Mouse (Mus musculus) kidney, embryonic 15.5 days (tissue): ENCODE results near the gene Trim12c. TPM values are rescaled to one million over a fixed set of nuclear protein-coding genes. Genes with fewer than 3 reads are reported as not detected.
"Not testable (repeated sequence)": the region's sequence is repeated elsewhere in the genome, so short reads cannot be mapped to it uniquely, and the experiment has no call there.

Experiments used
- ATAC-seq: fragments of 200-750 bp; cut with Nextera tagmentation; replicated peaks from 2 replicates; pipeline ENCODE4 v1.8.0; 2017; ENCODE audit warnings: moderate TSS enrichment; ENCODE audit not compliant: low FRiP score
- H3K27ac ChIP-seq: fragments of 300-500 bp; sonication (generic); 2 replicates; pipeline ENCODE4 v1.5.1; 2015; ENCODE audit warnings: mild to moderate bottlenecking, inconsistent platforms
- H3K27me3 ChIP-seq: fragments of 300-500 bp; sonication (generic); 2 replicates; pipeline ENCODE4 v1.6.1; 2015; ENCODE audit warnings: inconsistent platforms
- H3K36me3 ChIP-seq: fragments of 300-500 bp; sonication (generic); 2 replicates; pipeline ENCODE4 v1.6.1; 2015; ENCODE audit warnings: inconsistent platforms
- H3K4me1 ChIP-seq: fragments of 300-500 bp; sonication (generic); 2 replicates; pipeline ENCODE4 v1.6.1; 2015; ENCODE audit warnings: inconsistent platforms
- H3K4me2 ChIP-seq: fragments of 300-500 bp; sonication (generic); 2 replicates; pipeline ENCODE4 v1.6.1; 2015; ENCODE audit warnings: moderate library complexity, mild to moderate bottlenecking, inconsistent platforms
- H3K4me3 ChIP-seq: fragments of 300-500 bp; sonication (generic); replicated peaks from 2 replicates; pipeline ENCODE4 v1.5.1; 2015; ENCODE audit warnings: mild to moderate bottlenecking, inconsistent platforms
- H3K9ac ChIP-seq: fragments of 300-500 bp; sonication (generic); 2 replicates; pipeline ENCODE4 v1.6.1; 2015; ENCODE audit warnings: mild to moderate bottlenecking, inconsistent platforms
- H3K9me3 ChIP-seq: fragments of 300-500 bp; sonication (generic); replicated peaks from 2 replicates; pipeline ENCODE4 v1.6.1; 2016; ENCODE audit warnings: inconsistent platforms
- WGBS: fragments of 180-500 bp; shearing (Covaris S2); methylation state at CpG from one replicate; pipeline ENCODE4 v1.1.7; 2015; ENCODE audit warnings: mixed read lengths; 5-methylcytosine and 5-hydroxymethylcytosine counted together
- polyA plus RNA-seq: library from polyadenylated mRNA; unstranded; fragments of >200 nt; fragmentation: Nextera tagmentation; extraction: Ambion mirVana; gene quantifications from 2 replicates; pipeline ENCODE4 v1.2.1, GENCODE M21; 2015

The Trim12c gene
- polyA plus RNA-seq, result 2.2 and 2.3 TPM in 2 replicates

GRCm38 (mm10) chr7:104352717-104353599 lies at the start of gene Trim12c:
Gene Trim12c (minus strand): TSS chr7:104353362.
- H3K27ac ChIP-seq, result peak within 1 kb of the TSS; percentile 70
- ATAC-seq, result peak; percentile 100
- peak within 1 kb of the TSS; percentile 52 for H3K4me3 ChIP-seq
- 0 out of 2 replicates have a peak, but pooled peaks cover 5% of the 10 kb centered on the region for H3K4me1 ChIP-seq
- no peaks in the 10 kb centered on the region for H3K27me3 ChIP-seq
- WGBS, result 3% methylated on average over 14 of the region's 14 CpGs
- no peaks in the 10 kb centered on the region for H3K9me3 ChIP-seq
- peak within 1 kb of the TSS; percentile 29; the same call in 1 of the 2 replicates for H3K9ac ChIP-seq
- H3K4me2 ChIP-seq, result peak within 1 kb of the TSS; percentile 61
- no peaks in the 10 kb centered on the region for H3K36me3 ChIP-seq

GRCm38 (mm10) chr7:104401140-104401539 lies 48.0 kb upstream of the Trim12c start:
- no peak; the same call in 1 of the 2 replicates for ATAC-seq
- H3K9ac ChIP-seq, result no peak overlapping the region

GRCm38 (mm10) chr7:104400698-104401097 lies 47.5 kb upstream of the Trim12c start, which contains the start of gene Trim30c:
Gene Trim30c (minus strand): TSS chr7:104400837.
- Histone ChIP-seq H3K9me3 (no peaks in the 10 kb centered on the region), H3K4me1 (no peaks in the 10 kb centered on the region), H3K27ac (no peak within 1 kb of the TSS), H3K36me3 (no peaks in the 10 kb centered on the region), H3K27me3 (no peaks in the 10 kb centered on the region), H3K4me3 (no peak within 1 kb of the TSS), H3K9ac (no peak within 1 kb of the TSS), H3K4me2 (no peak within 1 kb of the TSS)
- ATAC-seq, result no peak
- 97% methylated on average over 1 of the region's 1 CpGs for WGBS

More at GRCm38 (mm10) chr7:104401140-104401539, 48.0 kb upstream of the Trim12c start:
- Histone ChIP-seq H3K27me3 (no peaks in the 10 kb centered on the region), H3K4me2 (no peak overlapping the region), H3K4me3 (no peak overlapping the region), H3K9me3 (no peaks in the 10 kb centered on the region), H3K4me1 (no peaks in the 10 kb centered on the region), H3K36me3 (no peaks in the 10 kb centered on the region), H3K27ac (no peak overlapping the region)

- H3K4me2 ChIP-seq, result no peak overlapping the region
- no peaks in the 10 kb centered on the region for H3K36me3 ChIP-seq
- no peak overlapping the region for H3K4me3 ChIP-seq
- H3K4me1 ChIP-seq, result no peaks in the 10 kb centered on the region
- H3K27me3 ChIP-seq, result no peaks in the 10 kb centered on the region
- WGBS, result 82% methylated on average over 1 of the region's 1 CpGs
- H3K27ac ChIP-seq, result no peak overlapping the region
- no peak overlapping the region for H3K9ac ChIP-seq
- no peak for ATAC-seq
- H3K9me3 ChIP-seq, result no peaks in the 10 kb centered on the region
Measured at GRCm38 (mm10) chr7:104398492-104398891, 45.3 kb upstream of the Trim12c start.

GRCm38 (mm10) chr7:104369736-104370414 lies 16.7 kb upstream of the Trim12c start, which contains the start of gene Trim30b:
Gene Trim30b (minus strand): TSS chr7:104369884.
- no peak; the same call in 1 of the 2 replicates for ATAC-seq
- H3K9ac ChIP-seq, result no peak within 1 kb of the TSS
- 59% methylated on average over 1 of the region's 1 CpGs for WGBS
- H3K4me3 ChIP-seq, result no peak within 1 kb of the TSS
- no peaks in the 10 kb centered on the region for H3K36me3 ChIP-seq
- no peak within 1 kb of the TSS for H3K4me2 ChIP-seq
- no peaks in the 10 kb centered on the region for H3K9me3 ChIP-seq
- H3K4me1 ChIP-seq, result no peaks in the 10 kb centered on the region
- no peak within 1 kb of the TSS for H3K27ac ChIP-seq
- no peaks in the 10 kb centered on the region for H3K27me3 ChIP-seq

GRCm38 (mm10) chr7:104366339-104366738 lies 13.2 kb upstream of the Trim12c start:
- Histone ChIP-seq H3K9ac (no peak overlapping the region), H3K9me3 (no peaks in the 10 kb centered on the region), H3K4me2 (no peak overlapping the region), H3K4me3 (no peak overlapping the region), H3K27me3 (no peaks in the 10 kb centered on the region), H3K4me1 (no peaks in the 10 kb centered on the region), H3K27ac (no peak overlapping the region), H3K36me3 (no peaks in the 10 kb centered on the region)
- ATAC-seq, result no peak

- Histone ChIP-seq H3K36me3 (no peaks in the 10 kb centered on the region), H3K9me3 (no peaks in the 10 kb centered on the region), H3K27ac (0 out of 2 replicates have a peak overlapping the region, but pooled peaks have one; percentile 49)
Measured at GRCm38 (mm10) chr7:104353600-104353967, 422 bp upstream of the Trim12c start.

GRCm38 (mm10) chr7:104348043-104348442 lies 5.1 kb downstream of the Trim12c start:
- H3K4me1 ChIP-seq, H3K36me3 ChIP-seq, H3K27me3 ChIP-seq, H3K9ac ChIP-seq, H3K9me3 ChIP-seq, H3K27ac ChIP-seq, H3K4me2 ChIP-seq, ATAC-seq, H3K4me3 ChIP-seq: not testable (repeated sequence)
- WGBS, result 87% methylated on average over 4 of the region's 4 CpGs

More at GRCm38 (mm10) chr7:104353600-104353967, 422 bp upstream of the Trim12c start:
- H3K4me3 ChIP-seq, result peak overlapping the region; percentile 52; the same call in 1 of the 2 replicates
- WGBS, result 84% methylated on average over 2 of the region's 2 CpGs
- H3K9ac ChIP-seq, result no peak overlapping the region
- peak overlapping the region; percentile 61 for H3K4me2 ChIP-seq
- ATAC-seq, result no peak; the same call in none of the 2 replicates
- H3K27me3 ChIP-seq, result no peaks in the 10 kb centered on the region
- H3K4me1 ChIP-seq, result 0 out of 2 replicates have a peak, but pooled peaks cover 5% of the 10 kb centered on the region

- 90% methylated on average over 3 of the region's 4 CpGs for WGBS
- not testable (repeated sequence) for H3K27me3 ChIP-seq
Measured at GRCm38 (mm10) chr7:104340744-104341143, 12.4 kb downstream of the Trim12c start.

GRCm38 (mm10) chr7:104335547-104335946 lies 17.6 kb downstream of the Trim12c start:
- not testable (repeated sequence) for H3K4me1 ChIP-seq, H3K9ac ChIP-seq, H3K4me2 ChIP-seq, ATAC-seq, H3K27ac ChIP-seq, H3K9me3 ChIP-seq, H3K36me3 ChIP-seq, H3K27me3 ChIP-seq, H3K4me3 ChIP-seq
- WGBS, result 84% methylated on average over 3 of the region's 3 CpGs

More at GRCm38 (mm10) chr7:104340744-104341143, 12.4 kb downstream of the Trim12c start:
- not testable (repeated sequence) for H3K4me1 ChIP-seq, H3K4me2 ChIP-seq, H3K4me3 ChIP-seq, H3K36me3 ChIP-seq, ATAC-seq, H3K9me3 ChIP-seq, H3K9ac ChIP-seq, H3K27ac ChIP-seq

- H3K4me1 ChIP-seq, H3K27ac ChIP-seq, ATAC-seq, H3K27me3 ChIP-seq, H3K4me3 ChIP-seq, H3K9ac ChIP-seq, H3K36me3 ChIP-seq, H3K4me2 ChIP-seq, H3K9me3 ChIP-seq: not testable (repeated sequence)
- WGBS, result 92% methylated on average over 2 of the region's 2 CpGs
Measured at GRCm38 (mm10) chr7:104329171-104329570, 24.0 kb downstream of the Trim12c start, which contains the start of gene Trim34b. Gene Trim34b (plus strand): TSS chr7:104329471.

- Histone ChIP-seq H3K27me3 (no peaks in the 10 kb centered on the region), H3K4me3 (no peak overlapping the region), H3K9ac (no peak overlapping the region), H3K27ac (no peak overlapping the region), H3K4me2 (no peak overlapping the region), H3K36me3 (no peaks in the 10 kb centered on the region), H3K9me3 (no peaks in the 10 kb centered on the region), H3K4me1 (no peaks in the 10 kb centered on the region)
- ATAC-seq, result no peak
- 76% methylated on average over 9 of the region's 9 CpGs for WGBS
Measured at GRCm38 (mm10) chr7:104322028-104322427, 31.1 kb downstream of the Trim12c start.
